Mouse (Mus musculus) spleen, adult 2 months (tissue): ENCODE results near the gene Wipf1.

Experiments
- CTCF ChIP-seq: fragments of 200-500 bp; IDR thresholded peaks from 2 replicates; pipeline ENCODE4 v1.5.1; 2011; ENCODE audit warnings: mild to moderate bottlenecking, inconsistent platforms; ENCODE audit not compliant: insufficient read depth, insufficient read length, insufficient replicate concordance; ENCODE audit errors: extremely low read depth
- POLR2A ChIP-seq: fragments of 200-500 bp; IDR thresholded peaks from 2 replicates; pipeline ENCODE4 v1.6.1; 2011; ENCODE audit warnings: low read depth, low read length, inconsistent platforms

DNA sequence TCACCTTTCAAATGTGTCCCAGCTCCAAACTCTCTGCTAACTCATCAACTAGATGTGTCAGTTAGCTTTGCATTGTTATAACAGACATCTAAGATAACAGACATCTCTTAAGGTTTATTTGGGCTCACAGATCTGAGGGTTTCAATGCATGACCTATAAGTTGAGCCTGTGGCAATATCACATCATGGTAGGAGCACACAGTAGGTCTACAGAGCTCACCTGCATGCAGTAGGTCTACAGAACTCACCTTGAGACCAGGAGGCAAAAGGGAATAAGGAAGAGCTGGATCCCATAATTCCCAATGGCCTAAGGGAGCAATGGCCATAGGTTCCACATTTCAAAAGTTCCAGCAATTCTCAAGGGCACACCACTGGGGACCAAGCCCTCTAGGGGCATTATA lies 31.2 kb downstream of the Wipf1 start:
- TF ChIP-seq CTCF (no peak), POLR2A (no peak)
